Mouse (Mus musculus) embryonic facial prominence, embryonic 14.5 days (tissue): ENCODE data around the gene Coa7. TPM values are rescaled to one million over a fixed set of nuclear protein-coding genes. Genes with fewer than 3 reads are reported as not detected.
A peak's percentile ranks its signal among the peaks of the same experiment; 100 is the strongest.

Experiments
- ATAC-seq: fragments of 200-750 bp; cut with Nextera tagmentation; 2 replicates; pipeline ENCODE4 v1.8.0; 2017; ENCODE audit warnings: low read depth, moderate number of reproducible peaks, moderate TSS enrichment
- DNase-seq: peaks from one replicate; pipeline ENCODE4 v3.0.0-alpha.2; 2015; ENCODE audit warnings: low spot score
- H3K27ac ChIP-seq: fragments of 300-500 bp; sonication (generic); replicated peaks from 2 replicates; pipeline ENCODE4 v1.5.1; 2014; ENCODE audit warnings: low read depth, mild to moderate bottlenecking, low read length, moderate library complexity
- H3K27me3 ChIP-seq: fragments of 300-500 bp; sonication (generic); replicated peaks from 2 replicates; pipeline ENCODE4 v1.6.1; 2014; ENCODE audit warnings: low read length; ENCODE audit not compliant: control insufficient read depth, insufficient read depth
- H3K36me3 ChIP-seq: fragments of 300-500 bp; sonication (generic); 2 replicates; pipeline ENCODE4 v1.6.1; 2014; ENCODE audit warnings: low read length, mixed read lengths; ENCODE audit not compliant: control insufficient read depth, insufficient read depth
- H3K4me1 ChIP-seq: fragments of 300-500 bp; sonication (generic); 2 replicates; pipeline ENCODE4 v1.6.1; 2014; ENCODE audit warnings: antibody characterized with exemption, low read length; ENCODE audit not compliant: control insufficient read depth, insufficient read depth
- H3K4me2 ChIP-seq: fragments of 300-500 bp; sonication (generic); 2 replicates; pipeline ENCODE4 v1.6.1; 2014; ENCODE audit warnings: low read depth, mild to moderate bottlenecking, low read length, moderate library complexity, mixed read lengths
- H3K4me3 ChIP-seq: fragments of 300-500 bp; sonication (generic); 2 replicates; pipeline ENCODE4 v1.5.1; 2014; ENCODE audit warnings: low read depth, mild to moderate bottlenecking, low read length
- H3K9ac ChIP-seq: fragments of 300-500 bp; sonication (generic); 2 replicates; pipeline ENCODE4 v1.6.1; 2014; ENCODE audit warnings: low read depth, mild to moderate bottlenecking, low read length, moderate library complexity, mixed read lengths
- H3K9me3 ChIP-seq: fragments of 300-500 bp; sonication (generic); 2 replicates; pipeline ENCODE4 v1.6.1; 2016; ENCODE audit warnings: low read length; ENCODE audit not compliant: control insufficient read depth
- WGBS: fragments of 180-500 bp; shearing (Covaris S2); extraction: QIAGEN DNeasy Blood & Tissue Kit; methylation state at CpG from one replicate; pipeline ENCODE4 v1.1.7; 2014; 5-methylcytosine and 5-hydroxymethylcytosine counted together
- polyA plus RNA-seq: library from polyadenylated mRNA; unstranded; fragments of >200 nt; fragmentation: Nextera tagmentation; extraction: Ambion mirVana; gene quantifications from 2 replicates; pipeline ENCODE4 v1.2.1, GENCODE M21; 2014

Coa7 gene
- polyA plus RNA-seq, 1 experiment from 2014 or later = 40.2 TPM

DNA sequence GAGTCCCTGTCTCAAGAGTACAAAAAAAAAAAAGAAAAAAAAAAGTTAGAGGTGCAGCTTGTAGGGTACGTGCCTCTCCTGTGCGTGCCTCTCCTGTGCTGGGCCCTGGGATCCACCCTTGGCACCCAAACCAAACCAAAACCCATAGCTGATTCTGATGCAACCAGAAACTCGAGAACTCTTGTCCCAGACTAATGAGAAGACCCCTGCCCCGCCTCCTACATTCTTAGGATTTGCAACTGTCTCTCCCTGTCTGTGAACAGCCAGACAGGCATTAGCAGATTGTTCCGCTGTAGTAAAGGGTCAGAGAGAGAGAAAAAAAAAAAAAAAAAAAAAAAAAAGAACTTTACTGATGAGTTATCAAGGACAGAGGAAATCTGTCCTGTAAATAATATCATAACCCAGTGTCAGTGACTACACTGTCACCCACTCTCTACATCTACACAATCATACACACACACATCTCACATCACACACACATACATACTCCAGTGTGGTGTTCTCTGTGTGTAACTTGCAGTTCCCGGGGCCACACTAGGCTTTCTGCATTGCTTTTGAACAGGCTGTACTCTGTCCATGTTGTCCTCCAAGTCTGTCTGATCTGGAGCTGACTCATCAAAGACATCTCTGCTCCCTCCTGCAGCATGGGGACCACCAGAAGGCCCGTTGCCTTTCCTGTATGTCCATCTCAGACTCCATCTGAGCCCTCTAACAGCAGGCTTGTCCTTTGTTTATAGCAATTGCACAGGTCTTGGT lies 35.6 kb downstream of the Coa7 start:
- H3K4me1 ChIP-seq = peaks cover 43% of the 10 kb centered on the region

DNA sequence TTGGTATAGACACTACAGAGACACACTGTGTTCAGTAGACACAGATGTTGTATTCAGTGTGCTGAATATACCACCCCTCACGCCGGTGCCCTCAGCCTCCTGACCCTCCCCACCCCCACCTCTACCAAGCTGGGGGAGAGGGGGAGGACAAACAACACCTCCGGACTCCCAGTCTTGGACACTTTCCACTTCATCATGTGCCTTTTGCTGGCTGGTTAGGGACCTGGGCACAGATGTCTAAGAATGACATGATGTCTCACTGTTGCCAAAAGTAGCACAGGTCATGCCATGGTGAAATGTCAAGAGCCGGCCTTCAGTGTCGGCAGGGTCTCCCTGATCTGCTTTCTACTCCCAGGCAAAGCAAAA lies 36.2 kb downstream of the Coa7 start:
- Histone ChIP-seq H3K9ac (no peak overlapping the region), H3K27ac (peak overlapping the region; percentile 93), H3K4me3 (no peak overlapping the region), H3K9me3 (no peaks in the 10 kb centered on the region), H3K36me3 (no peaks in the 10 kb centered on the region), H3K4me2 (no peak overlapping the region), H3K27me3 (no peaks in the 10 kb centered on the region), H3K4me1 (peaks cover 38% of the 10 kb centered on the region)
- WGBS = 11% methylated on average over 5 of the region's 5 CpGs
- ATAC-seq (no peak), DNase-seq (no peak)

More for the DNA sequence above, 35.6 kb downstream of the Coa7 start:
- H3K9ac ChIP-seq = peak overlapping the region; percentile 27
- peak overlapping the region; percentile 93 for H3K27ac ChIP-seq
- ATAC-seq (peak; percentile 54), DNase-seq (peak; percentile 90)
- WGBS = 11% methylated on average over 7 of the region's 7 CpGs
- peak overlapping the region; percentile 1; the same call in 1 of the 2 replicates for H3K4me3 ChIP-seq
- no peaks in the 10 kb centered on the region for H3K9me3 ChIP-seq
- H3K4me2 ChIP-seq = peak overlapping the region; percentile 44
- no peaks in the 10 kb centered on the region for H3K27me3 ChIP-seq
- H3K36me3 ChIP-seq = no peaks in the 10 kb centered on the region

DNA sequence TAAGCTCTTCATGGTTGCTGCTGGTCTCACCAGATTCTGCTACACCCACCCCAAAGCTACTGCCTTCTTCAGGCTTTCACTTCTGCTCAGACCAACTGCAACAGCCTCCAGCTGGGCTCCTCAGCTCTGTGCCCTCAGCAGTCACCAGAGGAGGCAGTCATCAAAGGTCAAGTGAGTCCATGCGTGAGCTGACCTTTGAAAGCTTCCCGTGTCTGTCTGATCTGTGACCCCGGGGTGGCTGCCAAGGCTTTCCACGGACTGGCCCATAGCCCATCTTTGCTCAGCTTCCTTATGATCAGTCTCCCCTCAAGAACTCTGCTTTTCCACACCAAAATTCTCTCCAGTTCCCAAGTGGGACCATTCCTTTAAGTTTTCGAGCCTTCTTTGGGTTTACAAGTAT lies 41.3 kb downstream of the Coa7 start:
- Histone ChIP-seq H3K36me3 (no peaks in the 10 kb centered on the region), H3K4me1 (peaks cover 6% of the 10 kb centered on the region), H3K9me3 (no peaks in the 10 kb centered on the region), H3K27ac (no peak overlapping the region), H3K27me3 (no peaks in the 10 kb centered on the region), H3K4me3 (no peak overlapping the region), H3K9ac (no peak overlapping the region), H3K4me2 (no peak overlapping the region)
- WGBS = 21% methylated on average over 5 of the region's 5 CpGs
- ATAC-seq (no peak), DNase-seq (no peak)

DNA sequence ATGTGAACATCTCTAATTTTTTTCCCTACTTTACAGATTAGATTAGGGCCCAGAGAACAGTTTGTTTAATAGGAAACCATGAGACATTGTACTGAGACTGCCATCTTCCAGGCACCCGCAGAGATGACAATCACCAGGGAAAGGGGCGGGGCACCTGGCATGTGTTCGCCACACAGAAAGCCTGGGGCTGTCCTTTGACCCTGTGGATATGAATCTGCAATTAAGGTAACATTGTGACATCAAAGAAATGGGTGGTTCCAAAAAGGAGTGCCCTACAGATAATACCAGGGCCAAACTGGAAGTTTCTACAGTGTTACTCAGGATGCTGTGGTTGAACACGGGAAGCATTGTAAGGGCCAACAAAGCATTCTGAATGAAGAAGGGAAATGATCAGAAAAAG lies 42.5 kb downstream of the Coa7 start:
- H3K27ac ChIP-seq = no peak overlapping the region
- H3K4me3 ChIP-seq = no peak overlapping the region
- H3K4me1 ChIP-seq = peaks cover 4% of the 10 kb centered on the region; the same call in 1 of the 2 replicates
- DNase-seq (no peak), ATAC-seq (no peak)
- no peak overlapping the region for H3K9ac ChIP-seq
- H3K9me3 ChIP-seq = no peaks in the 10 kb centered on the region
- H3K4me2 ChIP-seq = no peak overlapping the region
- no peaks in the 10 kb centered on the region for H3K36me3 ChIP-seq
- H3K27me3 ChIP-seq = no peaks in the 10 kb centered on the region
- 67% methylated on average over 4 of the region's 4 CpGs for WGBS

DNA sequence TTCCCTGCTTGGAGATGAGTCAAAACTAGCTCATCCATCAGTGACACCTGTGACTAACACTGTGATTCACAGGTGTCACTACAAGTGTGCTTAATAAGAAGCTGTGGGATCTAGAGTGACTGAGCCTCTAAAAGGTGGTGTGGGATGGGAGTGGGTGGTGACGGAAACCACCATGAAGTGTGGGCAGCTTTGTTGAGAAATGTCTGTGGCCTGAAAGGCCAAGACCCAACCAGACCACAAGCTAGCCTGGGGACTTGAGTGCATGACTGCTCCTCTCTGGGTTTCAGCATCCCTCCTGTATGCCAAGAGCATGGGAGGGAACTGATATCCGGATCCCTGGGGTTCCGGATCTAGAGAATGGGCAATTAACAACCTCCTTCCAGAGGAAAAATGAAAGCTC lies 43.5 kb downstream of the Coa7 start:
- Histone ChIP-seq H3K4me3 (no peak overlapping the region), H3K27ac (no peak overlapping the region), H3K4me1 (peaks cover 4% of the 10 kb centered on the region; the same call in 1 of the 2 replicates), H3K36me3 (no peaks in the 10 kb centered on the region), H3K27me3 (no peaks in the 10 kb centered on the region), H3K9me3 (no peaks in the 10 kb centered on the region), H3K9ac (no peak overlapping the region), H3K4me2 (no peak overlapping the region)
- ATAC-seq (no peak), DNase-seq (no peak)
- 93% methylated on average over 3 of the region's 3 CpGs for WGBS

DNA sequence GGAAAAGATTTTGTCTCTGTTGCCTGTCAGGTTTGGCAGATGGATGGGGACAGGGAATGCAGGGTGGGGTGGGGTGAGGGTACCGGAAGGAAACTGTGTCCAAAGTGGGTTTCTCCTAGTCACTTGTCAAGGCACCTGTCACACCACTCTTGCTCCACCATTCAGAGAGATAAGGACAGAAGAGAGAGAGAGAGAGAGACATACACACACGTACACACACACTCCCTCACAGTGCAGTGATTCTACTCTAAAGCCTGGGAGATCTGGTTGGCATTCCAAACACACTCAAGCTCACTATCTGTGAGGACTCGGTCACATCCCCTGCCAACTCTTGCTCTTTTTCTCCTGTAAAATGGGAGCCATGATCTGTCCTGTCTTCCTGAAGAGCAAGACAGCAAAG lies 44.2 kb downstream of the Coa7 start:
- no peak for DNase-seq
- WGBS = 73% methylated on average over 3 of the region's 3 CpGs
- no peak for ATAC-seq
- Histone ChIP-seq H3K27me3 (no peaks in the 10 kb centered on the region), H3K27ac (no peak overlapping the region), H3K4me1 (peaks cover 4% of the 10 kb centered on the region; the same call in 1 of the 2 replicates), H3K4me2 (no peak overlapping the region), H3K9me3 (no peaks in the 10 kb centered on the region), H3K4me3 (no peak overlapping the region), H3K9ac (no peak overlapping the region), H3K36me3 (no peaks in the 10 kb centered on the region)

DNA sequence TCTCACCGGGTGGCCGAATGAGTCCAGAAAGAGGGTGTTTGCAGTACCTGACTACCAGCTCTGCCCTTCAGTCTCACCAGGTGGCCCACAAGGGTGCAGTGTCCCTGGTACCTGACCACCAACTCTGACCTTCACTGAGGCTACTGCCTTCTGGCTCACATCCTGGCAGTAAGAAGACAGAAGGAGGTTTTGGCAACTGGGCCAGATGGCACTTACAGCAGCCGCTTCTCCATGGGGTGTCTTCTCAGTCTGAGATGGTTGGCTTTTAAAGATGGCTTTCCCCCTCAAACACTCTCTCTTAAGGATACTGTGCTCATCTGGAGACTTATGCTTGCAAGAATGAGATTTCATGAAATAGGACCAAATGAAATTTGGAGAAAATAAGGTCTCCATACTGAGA lies 51.5 kb downstream of the Coa7 start:
- 75% methylated on average over 3 of the region's 3 CpGs for WGBS
- no peak overlapping the region for H3K4me3 ChIP-seq
- ATAC-seq = no peak

DNA sequence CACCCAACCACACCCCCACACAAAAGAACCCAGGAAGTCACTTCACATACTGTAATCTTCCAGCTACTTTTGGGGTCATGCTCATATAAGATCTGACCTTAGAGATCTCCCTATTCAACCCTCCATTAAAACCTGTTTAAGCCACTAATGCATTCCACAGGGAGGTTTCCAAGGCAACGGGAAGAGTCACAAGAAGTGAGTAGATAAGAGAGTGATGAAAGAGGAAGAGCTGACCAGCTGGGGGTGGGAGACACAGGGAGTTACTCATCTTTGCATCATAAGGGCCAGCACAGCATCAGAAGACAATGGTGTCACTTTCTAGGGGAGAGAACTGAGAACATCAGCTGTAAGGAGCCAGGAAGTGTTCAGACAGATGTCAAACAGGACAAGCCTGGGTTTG lies 52.2 kb downstream of the Coa7 start:
- Histone ChIP-seq H3K9me3 (no peaks in the 10 kb centered on the region), H3K4me2 (no peak overlapping the region), H3K9ac (no peak overlapping the region), H3K27ac (no peak overlapping the region), H3K27me3 (peaks cover 9% of the 10 kb centered on the region), H3K36me3 (no peaks in the 10 kb centered on the region), H3K4me3 (no peak overlapping the region), H3K4me1 (peaks cover 4% of the 10 kb centered on the region; the same call in 1 of the 2 replicates)
- peak; percentile 27 for DNase-seq
- no peak for ATAC-seq
- WGBS = 17% methylated on average over 1 of the region's 1 CpGs

More for the DNA sequence above, 51.5 kb downstream of the Coa7 start:
- Histone ChIP-seq H3K9me3 (no peaks in the 10 kb centered on the region), H3K27me3 (peaks cover 9% of the 10 kb centered on the region), H3K4me2 (no peak overlapping the region), H3K4me1 (peaks cover 4% of the 10 kb centered on the region; the same call in 1 of the 2 replicates), H3K9ac (no peak overlapping the region), H3K36me3 (no peaks in the 10 kb centered on the region), H3K27ac (no peak overlapping the region)
- no peak for DNase-seq
